Mouse (Mus musculus) CH12.LX (cell line): ENCODE measurements around the gene Hba-x.

ENCODE experiments used
- HCFC1 ChIP-seq: IDR thresholded peaks from 2 replicates; pipeline ENCODE4 v1.6.1; 2012; ENCODE audit warnings: low read depth, mild to moderate bottlenecking, inconsistent platforms, low read length, improper control_type of control experiment
- NELFE ChIP-seq: IDR thresholded peaks from 2 replicates; pipeline ENCODE4 v1.6.1; 2011; ENCODE audit warnings: low read depth, low read length, improper control_type of control experiment
- POLR2A ChIP-seq: IDR thresholded peaks from 2 replicates; pipeline ENCODE4 v1.6.1; 2011; ENCODE audit warnings: low read depth, mild to moderate bottlenecking, improper control_type of control experiment, low read length
- SIN3A ChIP-seq: IDR thresholded peaks from 2 replicates; pipeline ENCODE4 v1.6.1; 2012; ENCODE audit warnings: low read length, improper control_type of control experiment, inconsistent platforms

- TF ChIP-seq HCFC1, result no peak
- no peak for TF ChIP-seq NELFE
- TF ChIP-seq POLR2A, result no peak
- TF ChIP-seq SIN3A, result no peak; the same call in 1 of the 2 replicates
These were observed 49.2 kb upstream of the Hba-x start for GRCm38 (mm10) chr11:32227041-32227440.
